Mouse (Mus musculus): ENCODE measurements around the gene 1700018B08Rik.
A peak's percentile ranks its signal among the peaks of the same experiment; 100 is the strongest.

The 1700018B08Rik gene

GRCm38 (mm10) chr8:121544276-121544785 is at the start of gene 1700018B08Rik:
Gene 1700018B08Rik (minus strand): TSS chr8:121544320.
- no peak for DNase-seq

- DNase-seq: no peak
Measured at GRCm38 (mm10) chr8:121593293-121593692, 49.2 kb upstream of the 1700018B08Rik start.

GRCm38 (mm10) chr8:121591178-121592066 is 47.3 kb upstream of the 1700018B08Rik start:
- peak; percentile 59 for DNase-seq

GRCm38 (mm10) chr8:121590203-121591177 is 46.4 kb upstream of the 1700018B08Rik start, which contains the start of gene Map1lc3b:
Gene Map1lc3b (plus strand): TSS chr8:121590361.
- peak; percentile 95 for DNase-seq

- no peak for DNase-seq
Measured at GRCm38 (mm10) chr8:121589205-121589726, 45.1 kb upstream of the 1700018B08Rik start.

- no peak for DNase-seq
Measured at GRCm38 (mm10) chr8:121588750-121589149, 44.6 kb upstream of the 1700018B08Rik start.

GRCm38 (mm10) chr8:121585159-121585825 is 41.2 kb upstream of the 1700018B08Rik start:
- DNase-seq: peak; percentile 100

GRCm38 (mm10) chr8:121584730-121585129 is 40.6 kb upstream of the 1700018B08Rik start:
- DNase-seq: no peak

GRCm38 (mm10) chr8:121583653-121584052 is 39.5 kb upstream of the 1700018B08Rik start:
- no peak for DNase-seq

GRCm38 (mm10) chr8:121580465-121580864 is 36.3 kb upstream of the 1700018B08Rik start:
- no peak for DNase-seq

GRCm38 (mm10) chr8:121578676-121579451 is 34.7 kb upstream of the 1700018B08Rik start, which contains the start of gene Fbxo31:
Gene Fbxo31 (minus strand): TSS chr8:121578806.
- peak; percentile 96 for DNase-seq

- DNase-seq: no peak
Measured at GRCm38 (mm10) chr8:121577751-121578675, 33.9 kb upstream of the 1700018B08Rik start.

- DNase-seq: no peak
Measured at GRCm38 (mm10) chr8:121575661-121576060, 31.5 kb upstream of the 1700018B08Rik start.

GRCm38 (mm10) chr8:121573275-121573674 is 29.2 kb upstream of the 1700018B08Rik start:
- no peak for DNase-seq

GRCm38 (mm10) chr8:121572121-121572520 is 28.0 kb upstream of the 1700018B08Rik start:
- no peak for DNase-seq

- no peak for DNase-seq
Measured at GRCm38 (mm10) chr8:121570801-121571200, 26.7 kb upstream of the 1700018B08Rik start.

GRCm38 (mm10) chr8:121570335-121570734 is 26.2 kb upstream of the 1700018B08Rik start:
- DNase-seq: no peak

- DNase-seq: no peak
Measured at GRCm38 (mm10) chr8:121568321-121568720, 24.2 kb upstream of the 1700018B08Rik start.

- no peak for DNase-seq
Measured at GRCm38 (mm10) chr8:121563701-121564100, 19.6 kb upstream of the 1700018B08Rik start.

- DNase-seq: no peak
Measured at GRCm38 (mm10) chr8:121562941-121563351, 18.8 kb upstream of the 1700018B08Rik start.

All from kidney, adult 9 months (tissue).